Mouse (Mus musculus): ENCODE measurements around the gene Gm21985.
"Not testable (repeated sequence)": the region's sequence is repeated elsewhere in the genome, so short reads cannot be mapped to it uniquely, and the experiment has no call there.

Gm21985 gene

GRCm38 (mm10) chr2:112265448-112266241 lies 469 bp upstream of the Gm21985 start, which contains the start of gene Slc12a6:
TSS of gene Slc12a6 (plus strand) at chr2:112265825.
- DNase-seq (ENCODE audit: low read depth) = peak; percentile 85

- DNase-seq (ENCODE audit: low read depth) = no peak
Measured at GRCm38 (mm10) chr2:112266780-112267179, 666 bp downstream of the Gm21985 start.

GRCm38 (mm10) chr2:112267547-112268269 lies 1.6 kb downstream of the Gm21985 start:
- no peak for DNase-seq (ENCODE audit: low read depth)

GRCm38 (mm10) chr2:112270011-112270410 lies 3.9 kb downstream of the Gm21985 start:
- DNase-seq (ENCODE audit: low read depth) = no peak

- no peak for DNase-seq (ENCODE audit: low read depth)
Measured at GRCm38 (mm10) chr2:112272909-112273308, 6.8 kb downstream of the Gm21985 start.

GRCm38 (mm10) chr2:112273474-112273873 lies 7.4 kb downstream of the Gm21985 start:
- DNase-seq (ENCODE audit: low read depth) = no peak

- DNase-seq (ENCODE audit: low read depth) = no peak
Measured at GRCm38 (mm10) chr2:112276870-112277269, 10.8 kb downstream of the Gm21985 start.

GRCm38 (mm10) chr2:112282846-112283245 lies 16.7 kb downstream of the Gm21985 start:
- DNase-seq (ENCODE audit: low read depth) = no peak

- DNase-seq (ENCODE audit: low read depth) = no peak
Measured at GRCm38 (mm10) chr2:112284363-112285030, 18.4 kb downstream of the Gm21985 start.

- no peak for DNase-seq (ENCODE audit: low read depth)
Measured at GRCm38 (mm10) chr2:112285031-112285390, 18.9 kb downstream of the Gm21985 start.

- not testable (repeated sequence) for DNase-seq (ENCODE audit: low read depth)
Measured at GRCm38 (mm10) chr2:112286062-112286461, 19.9 kb downstream of the Gm21985 start.

- DNase-seq (ENCODE audit: low read depth) = no peak
Measured at GRCm38 (mm10) chr2:112287059-112287458, 20.9 kb downstream of the Gm21985 start.

- DNase-seq (ENCODE audit: low read depth) = no peak
Measured at GRCm38 (mm10) chr2:112289507-112289906, 23.4 kb downstream of the Gm21985 start.

- DNase-seq (ENCODE audit: low read depth) = no peak
Measured at GRCm38 (mm10) chr2:112292823-112293222, 26.7 kb downstream of the Gm21985 start.

- DNase-seq (ENCODE audit: low read depth) = no peak
Measured at GRCm38 (mm10) chr2:112296211-112296610, 30.1 kb downstream of the Gm21985 start.

GRCm38 (mm10) chr2:112298221-112298620 lies 32.1 kb downstream of the Gm21985 start:
- no peak for DNase-seq (ENCODE audit: low read depth)

GRCm38 (mm10) chr2:112308671-112309070 lies 42.6 kb downstream of the Gm21985 start:
- DNase-seq (ENCODE audit: low read depth) = no peak

- no peak for DNase-seq (ENCODE audit: low read depth)
Measured at GRCm38 (mm10) chr2:112309161-112309600, 43.1 kb downstream of the Gm21985 start.

GRCm38 (mm10) chr2:112315638-112316037 lies 49.5 kb downstream of the Gm21985 start:
- no peak for DNase-seq (ENCODE audit: low read depth)

- no peak for DNase-seq (ENCODE audit: low read depth)
Measured at GRCm38 (mm10) chr2:112318227-112318626, 52.1 kb downstream of the Gm21985 start.

GRCm38 (mm10) chr2:112318905-112319304 lies 52.8 kb downstream of the Gm21985 start:
- no peak for DNase-seq (ENCODE audit: low read depth)

GRCm38 (mm10) chr2:112328069-112328777 lies 62.1 kb downstream of the Gm21985 start:
- no peak for DNase-seq (ENCODE audit: low read depth)

Measured in c-Kit-positive CD71-negative TER-119-negative erythroid progenitor cells, embryonic 14.5 days (primary cell).